Mouse (Mus musculus) intestine, embryonic 14.5 days (tissue): Measurements from ENCODE around the gene H2-DMb1. TPM values are rescaled to one million over a fixed set of nuclear protein-coding genes. Genes with fewer than 3 reads are reported as not detected.
A peak's percentile ranks its signal among the peaks of the same experiment; 100 is the strongest.

ENCODE experiments used
- ATAC-seq: fragments of 200-750 bp; cut with Nextera tagmentation; replicated peaks from 2 replicates; pipeline ENCODE4 v1.8.0; 2017; ENCODE audit warnings: low read depth, moderate number of reproducible peaks, moderate TSS enrichment, moderate library complexity; ENCODE audit not compliant: low FRiP score, low TSS enrichment
- DNase-seq: peaks from one replicate; pipeline ENCODE4 v3.0.0-alpha.2; 2018; ENCODE audit warnings: low spot score
- H3K27ac ChIP-seq: fragments of 300-500 bp; sonication (generic); 2 replicates; pipeline ENCODE4 v1.5.1; 2014; ENCODE audit warnings: low read depth, mild to moderate bottlenecking, control low read depth
- H3K27me3 ChIP-seq: fragments of 300-500 bp; sonication (generic); replicated peaks from 2 replicates; pipeline ENCODE4 v1.6.1; 2014; ENCODE audit warnings: low read length, control low read depth; ENCODE audit not compliant: control insufficient read depth, insufficient read depth
- H3K36me3 ChIP-seq: fragments of 300-500 bp; sonication (generic); 2 replicates; pipeline ENCODE4 v1.6.1; 2014; ENCODE audit warnings: low read length, control low read depth; ENCODE audit not compliant: control insufficient read depth, insufficient read depth
- H3K4me1 ChIP-seq: fragments of 300-500 bp; sonication (generic); replicated peaks from 2 replicates; pipeline ENCODE4 v1.6.1; 2014; ENCODE audit warnings: low read length, control low read depth, mixed read lengths; ENCODE audit not compliant: control insufficient read depth, insufficient read depth
- H3K4me2 ChIP-seq: fragments of 300-500 bp; sonication (generic); 2 replicates; pipeline ENCODE4 v1.6.1; 2014; ENCODE audit warnings: low read length
- H3K4me3 ChIP-seq: fragments of 300-500 bp; sonication (generic); 2 replicates; pipeline ENCODE4 v1.5.1; 2014; ENCODE audit warnings: low read depth, low read length, control low read depth, mixed read lengths
- H3K9ac ChIP-seq: fragments of 300-500 bp; sonication (generic); 2 replicates; pipeline ENCODE4 v1.6.1; 2014; ENCODE audit warnings: mild to moderate bottlenecking, low read length
- H3K9me3 ChIP-seq: fragments of 300-500 bp; sonication (generic); 2 replicates; pipeline ENCODE4 v1.6.1; 2016; ENCODE audit warnings: low read length, control low read depth; ENCODE audit not compliant: control insufficient read depth
- WGBS: fragments of 180-500 bp; shearing (Covaris S2); extraction: QIAGEN DNeasy Blood & Tissue Kit; methylation state at CpG from one replicate; pipeline ENCODE4 v1.1.7; 2014; 5-methylcytosine and 5-hydroxymethylcytosine counted together
- polyA plus RNA-seq: library from polyadenylated mRNA; unstranded; fragments of >200 nt; fragmentation: Nextera tagmentation; extraction: Ambion mirVana; gene quantifications from 2 replicates; pipeline ENCODE4 v1.2.1, GENCODE M21; 2014

Gene H2-DMb1
- polyA plus RNA-seq, 1 experiment from 2014 or later, result 1.7 TPM

DNA sequence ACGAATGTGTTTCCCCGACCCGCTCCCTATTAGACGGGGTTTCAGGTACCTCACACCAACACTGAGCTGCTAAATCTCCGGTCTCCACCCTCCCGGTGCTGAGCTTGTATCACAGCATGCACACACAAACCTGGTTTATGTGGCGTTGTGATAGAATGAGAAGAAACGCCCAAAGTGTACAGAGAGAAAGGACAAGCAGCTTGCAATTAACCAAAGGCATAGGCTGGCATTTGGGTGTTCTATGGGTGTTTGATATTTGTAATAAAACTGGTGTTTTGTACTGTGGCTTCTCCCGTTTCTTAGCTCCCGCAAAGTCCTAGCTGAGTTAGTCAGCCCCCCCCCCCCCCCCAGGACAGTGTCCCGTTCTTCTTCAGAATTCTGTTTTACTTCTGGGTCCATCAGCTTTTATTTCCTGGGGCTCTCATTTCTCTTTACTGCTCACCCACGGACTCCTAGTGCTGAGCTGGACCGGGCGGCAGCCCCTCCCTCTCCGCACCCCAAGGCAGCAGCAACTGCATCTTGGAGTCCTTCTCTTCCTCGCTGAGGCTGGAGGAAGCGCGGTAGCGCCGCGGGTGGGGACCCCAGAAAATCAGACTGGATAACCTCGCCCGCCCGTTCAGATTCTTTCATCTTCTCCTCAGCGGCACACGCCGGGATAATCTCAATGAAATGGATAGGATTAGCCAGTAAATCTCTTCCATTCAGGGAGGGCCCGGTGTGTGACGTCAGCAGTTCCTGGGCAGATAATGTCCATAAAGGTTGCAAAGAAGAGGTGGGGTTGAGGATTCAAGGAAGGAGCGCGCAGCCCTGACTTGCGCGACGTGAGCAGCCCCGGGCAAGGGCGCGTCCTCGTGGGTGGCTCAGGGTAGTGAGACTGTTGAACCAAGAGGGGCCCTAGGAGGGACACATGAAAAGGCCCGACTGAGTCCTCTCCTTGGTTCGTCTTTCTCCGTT lies 44.3 kb downstream of the H2-DMb1 start, which contains the start of gene Psmb8:
Psmb8 (plus strand) TSS at position 781 of the 954 bp plus-strand sequence.
- peaks cover 68% of the 10 kb centered on the region for H3K27me3 ChIP-seq

DNA sequence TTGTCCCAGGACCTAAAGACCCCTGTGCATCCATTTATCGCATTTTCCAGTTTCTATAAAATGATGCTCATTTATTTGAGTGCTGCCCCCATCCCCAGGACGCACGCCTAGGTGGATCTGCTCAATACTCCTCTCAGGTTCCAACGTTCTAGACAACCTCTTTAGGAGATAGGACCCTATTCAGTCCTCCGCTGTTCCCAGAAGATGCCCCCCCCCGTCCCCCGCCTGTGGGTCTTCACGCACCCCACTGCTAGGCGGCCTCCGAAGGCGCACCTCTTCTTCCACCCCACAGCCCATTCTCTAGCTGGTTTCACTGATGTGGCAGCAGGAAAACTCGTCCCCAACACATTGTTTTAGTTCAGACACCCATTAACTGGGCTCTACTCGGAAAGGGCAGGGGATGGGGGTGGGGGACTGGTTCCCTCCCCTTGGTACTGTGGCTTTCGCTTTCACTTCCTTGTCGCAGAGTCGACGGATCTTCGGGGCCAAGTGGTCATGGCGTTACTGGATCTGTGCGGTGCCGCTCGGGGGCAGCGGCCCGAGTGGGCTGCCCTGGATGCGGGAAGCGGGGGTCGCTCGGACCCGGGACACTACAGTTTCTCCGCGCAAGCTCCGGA lies 45.1 kb downstream of the H2-DMb1 start:
- Histone ChIP-seq H3K9ac (peak overlapping the region; percentile 22; the same call in 1 of the 2 replicates), H3K4me2 (peak overlapping the region; percentile 74), H3K27ac (no peak overlapping the region), H3K9me3 (no peaks in the 10 kb centered on the region), H3K27me3 (peaks cover 60% of the 10 kb centered on the region), H3K4me3 (peak overlapping the region; percentile 38), H3K36me3 (no peaks in the 10 kb centered on the region), H3K4me1 (no peaks in the 10 kb centered on the region)
- 3% methylated on average over 32 of the region's 32 CpGs for WGBS
- ATAC-seq (no peak), DNase-seq (peak; percentile 70)

More for the DNA sequence above, 44.3 kb downstream of the H2-DMb1 start, which contains the start of gene Psmb8:
- Histone ChIP-seq H3K9ac (peak within 1 kb of the TSS; percentile 22; the same call in 1 of the 2 replicates), H3K4me3 (peak within 1 kb of the TSS; percentile 38), H3K4me1 (no peaks in the 10 kb centered on the region), H3K9me3 (no peaks in the 10 kb centered on the region), H3K4me2 (peak within 1 kb of the TSS; percentile 74), H3K27ac (no peak within 1 kb of the TSS), H3K36me3 (no peaks in the 10 kb centered on the region)
- peak; percentile 83 for ATAC-seq
- peak; percentile 96 for DNase-seq
- WGBS, result 5% methylated on average over 41 of the region's 41 CpGs

DNA sequence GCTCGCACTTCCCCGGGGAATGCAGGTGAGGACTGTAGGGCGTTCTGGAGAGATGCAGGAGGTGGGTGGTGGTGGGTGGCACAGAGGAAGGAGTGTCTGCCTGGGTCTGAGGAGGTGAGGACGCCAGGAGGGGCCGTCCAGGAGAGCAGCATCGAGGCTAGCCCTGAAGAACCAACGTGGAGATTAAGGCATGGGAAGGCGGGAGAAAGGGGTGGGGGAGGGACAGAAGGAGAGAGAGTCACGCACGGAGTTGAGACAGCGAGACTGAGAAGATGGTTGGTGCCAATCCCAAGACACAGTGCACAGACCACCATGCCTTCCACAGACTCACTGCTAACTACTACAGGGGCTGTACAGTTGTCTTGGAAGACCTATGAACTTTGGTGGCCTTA lies 45.6 kb downstream of the H2-DMb1 start:
- Histone ChIP-seq H3K9ac (peak overlapping the region; percentile 22; the same call in 1 of the 2 replicates), H3K4me2 (peak overlapping the region; percentile 74), H3K4me3 (peak overlapping the region; percentile 38), H3K27ac (no peak overlapping the region), H3K4me1 (no peaks in the 10 kb centered on the region), H3K36me3 (no peaks in the 10 kb centered on the region), H3K27me3 (peaks cover 62% of the 10 kb centered on the region), H3K9me3 (no peaks in the 10 kb centered on the region)
- no peak for ATAC-seq
- 7% methylated on average over 11 of the region's 11 CpGs for WGBS
- DNase-seq, result no peak

DNA sequence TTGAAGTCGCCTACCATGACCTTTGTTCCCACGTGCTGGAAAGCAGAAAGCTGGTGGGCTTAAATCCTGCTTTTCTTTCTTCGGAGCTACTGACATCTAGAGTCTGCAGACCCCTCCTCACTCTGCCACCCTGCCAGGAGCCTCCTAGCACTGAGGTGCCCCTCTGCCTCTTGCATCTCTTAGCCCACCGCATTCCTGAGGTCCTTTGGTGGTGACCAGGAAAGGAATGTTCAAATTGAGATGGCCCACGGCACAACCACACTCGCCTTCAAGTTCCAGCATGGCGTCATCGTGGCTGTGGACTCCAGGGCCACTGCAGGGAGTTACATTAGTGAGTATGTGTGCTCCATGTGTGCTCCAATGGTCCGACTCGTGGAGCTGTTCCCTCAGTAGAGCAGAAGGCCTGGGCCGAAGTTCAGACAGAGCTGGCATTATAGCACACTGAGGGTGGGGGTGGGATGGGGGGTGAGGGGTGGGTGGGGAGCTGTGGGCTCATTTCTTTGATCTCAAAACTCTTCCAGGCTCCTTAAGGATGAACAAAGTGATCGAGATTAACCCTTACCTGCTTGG lies 46.3 kb downstream of the H2-DMb1 start:
- Histone ChIP-seq H3K36me3 (no peaks in the 10 kb centered on the region), H3K9ac (no peak overlapping the region), H3K9me3 (no peaks in the 10 kb centered on the region), H3K27ac (no peak overlapping the region), H3K4me1 (no peaks in the 10 kb centered on the region), H3K4me2 (no peak overlapping the region), H3K27me3 (peaks cover 60% of the 10 kb centered on the region), H3K4me3 (no peak overlapping the region)
- no peak for ATAC-seq
- DNase-seq, result no peak
- 71% methylated on average over 12 of the region's 12 CpGs for WGBS

DNA sequence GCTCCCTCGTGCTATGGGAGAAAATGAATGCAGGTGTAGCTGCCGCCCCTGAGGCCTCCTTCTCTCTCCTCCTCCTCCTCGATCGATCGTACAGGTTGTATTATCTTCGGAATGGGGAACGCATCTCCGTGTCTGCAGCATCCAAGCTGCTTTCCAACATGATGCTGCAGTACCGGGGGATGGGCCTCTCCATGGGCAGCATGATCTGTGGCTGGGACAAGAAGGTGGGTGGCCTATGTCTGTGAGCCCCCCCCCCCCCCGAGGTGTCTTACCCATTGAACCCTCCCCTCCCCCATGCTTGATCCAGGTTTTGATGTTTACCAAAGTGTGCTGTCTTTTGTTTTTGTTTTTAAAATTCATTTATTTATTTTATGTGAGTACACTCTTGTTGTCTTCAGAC lies 47.2 kb downstream of the H2-DMb1 start:
- H3K27ac ChIP-seq, result no peak overlapping the region
- DNase-seq, result no peak
- no peaks in the 10 kb centered on the region for H3K9me3 ChIP-seq
- H3K9ac ChIP-seq, result no peak overlapping the region
- no peak for ATAC-seq
- WGBS, result 87% methylated on average over 10 of the region's 10 CpGs
- no peaks in the 10 kb centered on the region for H3K36me3 ChIP-seq
- no peak overlapping the region for H3K4me2 ChIP-seq
- H3K4me3 ChIP-seq, result no peak overlapping the region
- peaks cover 60% of the 10 kb centered on the region for H3K27me3 ChIP-seq
- H3K4me1 ChIP-seq, result peaks cover 4% of the 10 kb centered on the region; the same call in 1 of the 2 replicates

DNA sequence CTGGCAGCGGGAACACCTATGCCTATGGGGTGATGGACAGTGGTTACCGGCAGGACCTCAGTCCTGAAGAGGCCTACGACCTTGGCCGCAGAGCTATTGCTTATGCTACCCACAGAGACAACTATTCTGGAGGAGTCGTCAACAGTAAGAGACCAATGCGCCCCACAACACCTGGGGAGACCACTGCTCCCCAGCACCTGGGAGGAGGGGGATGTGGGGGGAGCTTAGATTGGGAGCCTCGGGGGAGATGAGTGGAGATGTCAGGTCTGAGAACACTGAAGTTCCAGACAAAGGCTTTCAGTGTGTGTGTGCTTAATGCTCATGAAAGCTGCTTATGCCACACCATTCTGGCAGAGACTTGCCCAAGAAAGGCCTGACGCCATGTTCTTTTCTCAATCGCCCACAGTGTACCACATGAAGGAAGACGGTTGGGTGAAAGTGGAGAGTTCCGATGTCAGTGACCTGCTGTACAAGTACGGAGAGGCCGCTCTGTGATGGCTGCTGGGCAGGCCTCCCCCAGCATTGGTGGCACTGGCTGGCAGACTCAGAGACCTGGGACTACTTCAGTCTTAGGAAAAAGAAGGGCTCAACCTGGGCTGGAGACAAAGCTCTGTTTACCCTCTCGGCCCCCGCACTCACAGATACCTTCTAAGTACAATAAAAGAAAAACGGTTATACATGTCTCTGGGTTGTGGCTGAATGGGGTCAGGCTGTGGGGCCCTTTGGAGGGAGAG lies 48.1 kb downstream of the H2-DMb1 start:
- ATAC-seq, result no peak
- 83% methylated on average over 16 of the region's 16 CpGs for WGBS
- peaks cover 5% of the 10 kb centered on the region; the same call in 1 of the 2 replicates for H3K4me1 ChIP-seq

DNA sequence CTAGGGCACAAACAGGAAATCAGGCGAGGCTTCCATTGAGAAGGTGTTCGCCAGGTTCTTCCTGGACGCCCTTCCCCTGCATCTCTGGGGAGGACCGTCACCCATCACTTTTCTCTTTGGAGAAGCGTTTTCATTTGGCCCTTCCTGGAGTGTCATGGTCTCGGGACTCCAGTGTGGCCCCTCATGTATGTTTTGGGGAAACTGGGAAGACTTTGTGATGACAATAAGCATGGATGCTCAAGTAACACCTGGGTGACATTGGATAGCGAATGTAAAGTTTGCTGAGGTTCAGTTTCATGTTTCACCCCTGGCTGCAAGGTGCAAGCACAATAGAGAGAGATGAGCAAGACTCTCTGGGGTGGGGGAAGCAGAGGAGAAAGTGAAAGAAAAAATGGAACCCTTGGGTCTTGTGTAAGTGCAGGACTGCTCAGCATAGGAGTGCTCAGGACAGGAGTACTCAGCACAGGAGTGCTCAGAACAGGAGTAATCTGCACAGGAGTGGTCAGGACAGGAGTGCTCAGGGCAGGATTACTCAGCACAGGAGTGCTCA lies 48.7 kb downstream of the H2-DMb1 start:
- H3K4me1 ChIP-seq, result peaks cover 5% of the 10 kb centered on the region; the same call in 1 of the 2 replicates
- no peak overlapping the region for H3K4me3 ChIP-seq
- no peaks in the 10 kb centered on the region for H3K9me3 ChIP-seq
- no peak overlapping the region for H3K9ac ChIP-seq
- WGBS, result 67% methylated on average over 7 of the region's 7 CpGs
- H3K27ac ChIP-seq, result no peak overlapping the region
- H3K27me3 ChIP-seq, result peaks cover 57% of the 10 kb centered on the region
- no peak overlapping the region for H3K4me2 ChIP-seq
- H3K36me3 ChIP-seq, result no peaks in the 10 kb centered on the region
- no peak for DNase-seq
- ATAC-seq, result no peak

More for the DNA sequence above, 48.1 kb downstream of the H2-DMb1 start:
- no peak for DNase-seq
- Histone ChIP-seq H3K27ac (no peak overlapping the region), H3K27me3 (peaks cover 61% of the 10 kb centered on the region), H3K4me3 (no peak overlapping the region), H3K4me2 (no peak overlapping the region), H3K9me3 (no peaks in the 10 kb centered on the region), H3K36me3 (no peaks in the 10 kb centered on the region), H3K9ac (no peak overlapping the region)
